Mouse (Mus musculus) kidney, adult 9 months (tissue): ENCODE measurements at regions not wholly inside any gene's neighbourhood (a gene's known extent, or its start where the extent isn't known, plus 50 kb on each side); places are given as distances from the start of the nearest gene placed in this dataset.
A peak's percentile ranks its signal among the peaks of the same experiment; 100 is the strongest.

Experiments
- DNase-seq: peaks from one replicate; pipeline ENCODE4 v3.0.0; 2022

DNA sequence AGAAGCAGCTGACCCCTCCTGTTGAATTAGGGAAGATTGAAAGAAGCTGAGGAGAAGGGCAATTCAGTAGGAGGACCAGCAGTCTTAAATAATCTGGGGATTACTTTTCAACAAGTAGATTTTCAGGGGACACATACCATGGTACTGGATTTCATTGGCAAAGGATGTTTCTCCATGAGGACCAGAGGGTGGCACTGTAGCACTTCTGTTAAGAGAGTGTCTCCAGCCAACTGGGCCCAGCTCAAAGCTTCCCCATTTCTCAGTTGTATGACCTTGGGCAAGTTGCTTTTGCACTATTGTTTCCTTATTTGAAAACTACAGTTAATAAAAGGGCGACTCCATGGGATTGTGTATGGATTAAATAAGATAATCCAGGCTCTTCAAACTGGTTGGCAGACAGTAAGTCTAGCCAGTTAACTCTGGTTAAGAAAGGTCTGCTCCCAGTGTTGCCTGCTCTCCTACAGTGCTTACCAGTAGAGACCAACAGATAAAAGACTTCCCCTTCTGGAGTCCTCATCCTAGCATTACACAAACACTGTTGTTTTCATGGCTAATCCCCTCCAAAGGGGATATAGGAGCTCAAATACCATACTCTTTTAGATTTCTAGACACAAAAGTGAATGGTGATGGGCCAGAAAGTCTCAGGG lies 259.9 kb downstream of the Stim2 start:
- peak; percentile 47 for DNase-seq

DNA sequence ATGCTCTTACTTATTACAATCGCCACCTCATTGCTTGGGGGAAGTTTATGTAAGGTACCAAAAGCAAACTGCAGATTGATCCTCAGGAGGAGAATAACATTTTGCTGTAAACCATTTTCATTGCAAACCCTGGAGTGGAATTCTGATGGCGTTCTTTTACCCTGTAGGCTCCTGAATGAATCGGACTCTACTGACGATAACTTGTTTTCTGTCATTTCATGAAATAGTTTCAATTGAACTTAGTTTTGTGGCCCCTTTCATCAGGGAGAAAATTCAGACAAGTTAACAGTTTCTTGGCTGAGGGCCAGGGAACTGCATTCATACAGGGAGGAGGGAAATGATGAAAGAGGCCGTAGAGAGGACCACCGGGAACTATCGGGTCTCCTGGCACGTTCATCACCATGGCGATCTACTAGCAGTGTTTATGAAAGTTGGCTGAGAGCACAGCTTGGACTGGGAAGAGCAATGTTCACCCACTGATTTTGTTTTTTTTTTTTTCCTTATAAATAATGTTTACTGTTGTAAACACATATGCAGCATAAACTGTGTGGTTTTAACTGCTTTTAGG lies 266.7 kb downstream of the Stim2 start:
- DNase-seq, result no peak

DNA sequence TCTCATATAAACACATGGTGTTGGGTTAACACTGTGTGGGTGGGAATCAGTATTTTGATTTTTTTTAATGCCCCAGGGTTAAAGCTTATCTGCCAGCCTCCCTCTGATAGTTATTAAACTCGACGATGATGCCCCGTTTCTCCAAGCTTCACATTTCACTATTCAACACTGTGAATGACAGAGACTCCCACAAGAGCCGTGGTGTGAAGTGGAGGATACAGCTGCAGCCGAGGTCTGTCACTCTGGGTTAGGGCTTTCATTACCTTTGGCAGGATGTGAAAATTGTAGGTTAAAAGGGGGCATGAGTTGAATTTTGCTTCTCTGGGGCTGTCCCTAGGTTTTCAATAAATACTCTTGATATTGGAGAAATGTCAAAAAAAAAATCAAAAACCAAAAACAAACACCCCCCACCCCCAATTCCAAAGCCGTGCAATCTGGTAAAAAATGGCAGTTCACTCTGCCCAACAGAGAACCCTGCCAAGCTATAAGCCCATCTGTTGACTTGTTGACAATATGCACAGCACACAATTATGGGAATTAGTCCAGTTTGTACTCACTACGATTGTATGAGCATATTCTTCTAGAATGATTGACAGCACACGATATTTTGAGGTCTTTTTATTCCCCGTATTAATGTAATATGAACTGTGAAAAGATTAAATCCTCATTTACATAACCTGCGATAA lies 269.7 kb downstream of the Stim2 start:
- no peak for DNase-seq

GRCm38 (mm10) chr5:54279357-54279756 lies 281.1 kb downstream of the Stim2 start:
- DNase-seq, result no peak

- DNase-seq, result no peak
These were observed 282.4 kb downstream of the Stim2 start for GRCm38 (mm10) chr5:54280670-54281069.

GRCm38 (mm10) chr5:54281121-54281520 lies 282.8 kb downstream of the Stim2 start:
- DNase-seq, result peak; percentile 74

DNA sequence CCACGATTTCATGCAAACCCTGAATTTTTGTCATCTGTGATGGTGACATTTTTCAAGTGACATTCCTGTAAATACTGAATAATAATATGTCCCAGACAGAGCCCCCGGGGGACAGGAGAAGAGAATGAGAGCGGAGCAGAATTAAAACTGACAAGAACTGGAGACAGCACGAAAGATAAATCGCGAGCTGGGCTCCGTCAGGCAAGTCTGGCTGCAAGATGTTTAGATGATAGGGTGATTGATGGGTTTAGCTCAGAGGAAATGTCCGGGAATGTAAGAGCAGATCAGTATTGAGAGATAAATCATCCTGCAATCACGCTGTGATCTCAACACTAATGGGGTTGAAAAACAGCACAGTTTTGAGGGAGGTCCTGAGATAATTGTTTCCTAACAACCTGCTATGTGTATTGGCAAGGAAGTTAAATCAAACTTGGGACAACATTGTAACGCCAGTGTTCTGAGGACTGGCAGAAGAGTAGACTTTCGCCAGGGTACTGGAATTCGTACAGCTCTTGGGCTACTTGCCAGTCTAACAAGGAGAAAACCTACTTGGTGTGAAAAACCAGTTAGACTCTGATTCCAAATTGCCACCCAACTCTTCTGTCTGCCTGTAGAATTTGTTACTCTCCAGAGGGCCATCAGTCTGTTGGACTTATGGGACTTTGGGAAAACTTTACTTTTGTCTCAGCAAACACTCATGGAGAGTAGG lies 292.2 kb downstream of the Stim2 start:
- peak; percentile 54 for DNase-seq

GRCm38 (mm10) chr5:54291940-54292339 lies 293.6 kb downstream of the Stim2 start:
- DNase-seq, result peak; percentile 55

- DNase-seq, result no peak
These were observed 315.5 kb downstream of the Stim2 start for GRCm38 (mm10) chr5:54313660-54314279.

DNA sequence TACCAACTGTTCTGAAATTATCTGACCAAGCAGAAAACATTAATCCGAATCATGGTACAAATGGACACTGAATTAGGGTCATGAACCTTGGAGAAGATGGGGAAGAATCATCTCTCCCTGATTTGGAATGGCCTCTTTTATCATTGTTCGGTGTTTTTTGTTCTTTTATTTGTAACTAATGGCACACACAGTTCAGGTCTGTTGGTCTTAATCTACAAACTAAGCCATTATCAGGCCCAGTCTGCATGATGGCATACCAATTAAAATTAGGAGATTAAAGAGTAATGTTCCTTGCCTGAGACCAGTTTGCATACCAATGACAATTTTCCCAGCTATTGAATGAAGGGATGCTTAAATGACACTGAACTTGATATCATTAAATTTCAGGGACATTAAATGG lies 332.1 kb downstream of the Stim2 start:
- DNase-seq, result no peak

DNA sequence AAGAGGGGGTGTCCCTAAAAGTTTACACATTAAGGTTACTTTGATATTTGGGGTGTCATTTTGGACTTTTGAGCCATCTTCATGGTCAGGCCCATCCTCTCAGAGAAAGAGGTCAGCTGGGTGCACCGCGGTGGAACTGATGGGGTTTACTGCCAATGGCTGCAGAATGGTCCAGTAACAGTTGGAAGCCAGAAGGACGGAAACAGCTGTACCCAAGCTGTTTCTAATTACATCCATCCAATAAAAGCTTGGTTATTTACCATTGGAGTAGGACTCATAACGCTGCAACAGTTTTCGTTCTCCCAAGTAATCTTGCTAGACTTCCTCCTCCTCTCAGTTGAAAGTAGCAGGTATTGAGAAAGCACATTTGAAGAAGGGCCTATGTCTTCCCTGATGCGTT lies 344.7 kb downstream of the Stim2 start:
- no peak for DNase-seq

GRCm38 (mm10) chr5:54343432-54343831 lies 345.1 kb downstream of the Stim2 start:
- no peak for DNase-seq

DNA sequence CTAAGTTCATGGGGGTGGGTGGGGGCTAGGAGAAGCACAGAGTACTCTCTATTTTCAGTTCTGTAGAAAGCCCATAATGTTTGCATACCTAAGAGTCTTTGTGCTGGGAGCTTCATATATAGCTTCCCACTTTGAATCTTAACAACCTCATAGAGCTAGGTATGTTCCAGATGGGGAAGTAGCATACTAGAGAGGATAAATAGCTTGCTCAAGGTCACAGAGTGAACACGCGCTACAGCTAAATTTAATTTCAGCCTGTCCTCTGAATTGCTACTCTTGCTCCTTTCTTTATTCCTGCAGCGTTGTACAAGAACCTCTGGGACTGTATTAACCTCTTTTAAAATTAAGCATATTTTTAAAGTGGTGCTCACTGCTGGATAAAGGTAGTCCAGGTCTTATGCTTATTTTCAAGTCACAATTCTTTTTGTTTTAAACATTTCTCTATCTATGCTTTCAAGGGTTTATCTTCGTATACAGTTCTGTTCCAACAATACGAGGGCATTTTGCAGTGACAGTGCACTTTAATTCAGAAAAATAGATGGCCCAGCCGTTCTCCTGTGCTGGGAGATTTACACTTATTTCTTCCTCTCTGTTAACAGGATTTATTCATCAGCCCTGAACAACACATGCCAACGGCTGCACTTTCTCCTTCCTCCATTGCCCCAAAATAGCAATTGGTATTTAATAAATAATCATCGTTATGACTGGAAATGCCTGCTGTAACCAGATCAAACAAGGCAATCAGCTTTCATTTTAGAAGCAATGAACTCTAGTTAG lies 350.7 kb downstream of the Stim2 start:
- no peak for DNase-seq

- no peak for DNase-seq
These were observed 351.6 kb downstream of the Stim2 start for GRCm38 (mm10) chr5:54349775-54350332.

DNA sequence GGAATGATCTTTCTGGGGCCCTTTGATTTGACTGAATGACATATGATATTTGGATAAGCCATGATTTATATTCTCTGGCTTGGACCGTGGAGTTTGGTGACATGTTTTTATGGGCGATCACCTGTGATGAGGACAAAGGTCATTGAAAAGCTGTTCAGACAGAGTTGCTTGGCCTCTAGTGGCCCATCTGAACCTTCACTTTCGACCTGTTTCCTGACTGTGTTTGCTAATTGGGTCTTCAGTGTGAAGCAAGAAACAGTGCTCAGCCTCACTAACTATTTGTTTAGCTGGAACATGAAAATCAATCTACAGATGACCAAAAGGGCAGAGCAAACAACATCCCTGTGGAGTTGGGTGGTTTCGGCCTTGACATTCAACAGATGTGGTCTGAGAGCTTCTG lies 357.8 kb downstream of the Stim2 start:
- peak; percentile 3 for DNase-seq

GRCm38 (mm10) chr5:54357501-54357900 lies 359.2 kb downstream of the Stim2 start:
- DNase-seq, result no peak

DNA sequence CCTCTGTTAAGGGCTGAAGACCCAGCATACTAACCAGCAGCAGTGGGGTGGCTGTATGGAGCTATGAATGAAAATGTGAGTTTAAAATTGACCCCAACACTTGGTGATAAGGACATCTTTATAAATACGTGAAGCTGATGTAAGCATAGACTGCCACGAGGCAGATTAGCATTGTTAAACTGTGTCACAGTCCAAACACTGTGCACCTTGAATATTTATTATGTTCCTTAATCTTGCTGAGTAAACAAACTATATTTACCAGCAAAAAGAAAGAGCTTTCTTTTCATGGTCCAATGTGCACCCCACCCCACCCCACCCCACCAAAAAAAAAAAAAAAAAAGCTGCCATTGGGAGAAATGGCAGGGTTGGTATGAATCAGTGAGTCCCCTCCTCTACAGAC lies 359.9 kb downstream of the Stim2 start:
- no peak for DNase-seq
